Mouse (Mus musculus) heart, postnatal 0 days (tissue): Measurements from ENCODE around the gene Slc40a1. TPM values are rescaled to one million over a fixed set of nuclear protein-coding genes. Genes with fewer than 3 reads are reported as not detected.

Source experiments
- ATAC-seq: fragments of 200-750 bp; cut with Nextera tagmentation; 2 replicates; pipeline ENCODE4 v1.8.0; 2017; ENCODE audit warnings: low read depth, moderate number of reproducible peaks, moderate library complexity; ENCODE audit not compliant: insufficient read depth
- DNase-seq: peaks from one replicate; pipeline ENCODE4 v3.0.0-alpha.2; 2016; ENCODE audit warnings: low spot score
- H3K27ac ChIP-seq: fragments of 300-500 bp; sonication (generic); 2 replicates; pipeline ENCODE4 v1.5.1; 2014; ENCODE audit warnings: low read depth, mild to moderate bottlenecking
- H3K27me3 ChIP-seq: fragments of 300-500 bp; sonication (generic); 2 replicates; pipeline ENCODE4 v1.6.1; 2014; ENCODE audit warnings: low read length, mixed read lengths; ENCODE audit not compliant: control insufficient read depth, insufficient read depth
- H3K36me3 ChIP-seq: fragments of 300-500 bp; sonication (generic); replicated peaks from 2 replicates; pipeline ENCODE4 v1.6.1; 2014; ENCODE audit warnings: low read length, mixed read lengths; ENCODE audit not compliant: control insufficient read depth, insufficient read depth
- H3K4me1 ChIP-seq: fragments of 300-500 bp; sonication (generic); 2 replicates; pipeline ENCODE4 v1.6.1; 2014; ENCODE audit warnings: antibody characterized with exemption; ENCODE audit not compliant: control insufficient read depth, insufficient read depth
- H3K4me2 ChIP-seq: fragments of 300-500 bp; sonication (generic); 2 replicates; pipeline ENCODE4 v1.6.1; 2014; ENCODE audit warnings: low read depth, mild to moderate bottlenecking, low read length, moderate library complexity
- H3K4me3 ChIP-seq: fragments of 300-500 bp; sonication (generic); 2 replicates; pipeline ENCODE4 v1.5.1; 2014; ENCODE audit warnings: low read depth, low read length
- H3K9ac ChIP-seq: fragments of 300-500 bp; sonication (generic); replicated peaks from 2 replicates; pipeline ENCODE4 v1.6.1; 2014; ENCODE audit warnings: low read depth, low read length, mixed read lengths
- H3K9me3 ChIP-seq: fragments of 300-500 bp; sonication (generic); replicated peaks from 2 replicates; pipeline ENCODE4 v1.6.1; 2016; ENCODE audit warnings: low read length; ENCODE audit not compliant: control insufficient read depth
- CTCF ChIP-seq: IDR thresholded peaks from 2 replicates; pipeline ENCODE4 v1.5.1; 2016; ENCODE audit warnings: antibody characterized with exemption, control low read depth, low read depth
- EP300 ChIP-seq: IDR thresholded peaks from 2 replicates; pipeline ENCODE4 v1.6.1; 2016; ENCODE audit warnings: antibody characterized with exemption, low read depth
- WGBS: fragments of 180-500 bp; shearing (Covaris S2); extraction: QIAGEN DNeasy Blood & Tissue Kit; methylation state at CpG from one replicate; pipeline ENCODE4 v1.1.7; 2014; 5-methylcytosine and 5-hydroxymethylcytosine counted together
- polyA plus RNA-seq: library from polyadenylated mRNA; unstranded; fragments of >200 nt; fragmentation: Nextera tagmentation; extraction: Ambion mirVana; gene quantifications from 2 replicates; pipeline ENCODE4 v1.2.1, GENCODE M21; 2015
- total RNA-seq: library from RNA; depleted of rRNA; stranded (reverse); fragments of >200 nt; gene quantifications from 2 replicates; pipeline ENCODE4 v1.2.3, GENCODE M21; 2014; ENCODE audit warnings: low replicate concordance

Gene Slc40a1
- total and polyA plus RNA-seq, 2 experiments from 2014 or later: 9.5 to 16.9 TPM

GRCm38 (mm10) chr1:45925500-45926392, 577 bp downstream of the Slc40a1 start:
- H3K27ac ChIP-seq: peak overlapping the region; percentile 3; the same call in 1 of the 2 replicates
- H3K36me3 ChIP-seq: no peaks in the 10 kb centered on the region
- DNase-seq (peak; percentile 79), ATAC-seq (peak; percentile 98)
- peak overlapping the region; percentile 93 for H3K4me2 ChIP-seq
- peak overlapping the region; percentile 76 for H3K4me3 ChIP-seq
- TF ChIP-seq EP300 (no peak), CTCF (no peak)
- no peaks in the 10 kb centered on the region for H3K9me3 ChIP-seq
- H3K4me1 ChIP-seq: no peaks in the 10 kb centered on the region
- under 1% methylated on average over 53 of the region's 53 CpGs for WGBS
- 0 out of 2 replicates have a peak, but pooled peaks cover 5% of the 10 kb centered on the region for H3K27me3 ChIP-seq
- H3K9ac ChIP-seq: peak overlapping the region; percentile 59

DNA sequence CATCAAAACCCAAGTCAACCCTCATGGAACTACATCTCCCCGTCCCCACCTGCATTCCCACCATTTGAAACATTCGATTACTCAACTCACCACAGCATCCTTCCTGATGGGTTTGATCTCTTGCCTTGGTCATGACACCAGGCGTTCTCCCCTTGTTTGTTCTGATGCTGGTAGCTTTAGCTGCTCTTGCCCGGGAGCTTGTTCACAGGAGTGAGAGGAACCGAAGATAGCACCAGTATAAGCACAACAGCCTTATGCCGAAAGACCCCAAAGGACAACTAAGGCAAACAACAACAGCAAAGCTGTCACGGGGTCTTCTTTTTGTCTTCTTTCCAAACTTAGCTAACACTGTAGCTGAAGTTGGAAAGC, 1.2 kb downstream of the Slc40a1 start:
- no peaks in the 10 kb centered on the region for H3K4me1 ChIP-seq
- TF ChIP-seq CTCF (no peak), EP300 (no peak)
- no peak overlapping the region for H3K27ac ChIP-seq
- H3K4me2 ChIP-seq: peak overlapping the region; percentile 93
- peak; percentile 14; the same call in 1 of the 2 replicates for ATAC-seq
- no peaks in the 10 kb centered on the region for H3K36me3 ChIP-seq
- peak overlapping the region; percentile 76 for H3K4me3 ChIP-seq
- DNase-seq: no peak
- H3K9me3 ChIP-seq: no peaks in the 10 kb centered on the region
- 7% methylated on average over 7 of the region's 7 CpGs for WGBS
- H3K9ac ChIP-seq: peak overlapping the region; percentile 59
- H3K27me3 ChIP-seq: 0 out of 2 replicates have a peak, but pooled peaks cover 5% of the 10 kb centered on the region

DNA sequence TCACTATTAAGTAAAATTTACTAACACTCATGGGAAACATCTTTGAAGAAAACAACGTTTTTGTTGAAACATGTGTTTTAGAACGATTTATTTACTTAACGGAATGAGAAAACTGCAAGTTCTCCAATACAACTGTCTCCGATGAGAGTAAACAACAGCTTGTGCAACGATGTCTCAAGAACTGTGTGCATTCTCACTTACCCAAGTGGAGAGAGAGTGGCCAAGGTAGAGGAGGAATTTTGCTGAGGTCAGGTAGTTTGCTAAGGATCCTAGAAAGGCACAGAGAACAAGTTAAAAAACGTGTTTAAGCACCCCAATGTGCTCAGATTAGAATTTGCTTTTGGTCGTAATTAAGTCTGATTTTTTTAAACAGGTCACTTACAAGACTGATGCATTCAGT, 1.8 kb downstream of the Slc40a1 start:
- TF ChIP-seq EP300 (no peak), CTCF (no peak)
- DNase-seq (no peak), ATAC-seq (no peak)
- no peaks in the 10 kb centered on the region for H3K4me1 ChIP-seq
- peak overlapping the region; percentile 76; the same call in 1 of the 2 replicates for H3K4me3 ChIP-seq
- WGBS: 72% methylated on average over 7 of the region's 7 CpGs
- no peak overlapping the region for H3K27ac ChIP-seq
- no peaks in the 10 kb centered on the region for H3K36me3 ChIP-seq
- H3K4me2 ChIP-seq: peak overlapping the region; percentile 93; the same call in 1 of the 2 replicates
- H3K9me3 ChIP-seq: no peaks in the 10 kb centered on the region
- H3K27me3 ChIP-seq: 0 out of 2 replicates have a peak, but pooled peaks cover 5% of the 10 kb centered on the region
- no peak overlapping the region for H3K9ac ChIP-seq

DNA sequence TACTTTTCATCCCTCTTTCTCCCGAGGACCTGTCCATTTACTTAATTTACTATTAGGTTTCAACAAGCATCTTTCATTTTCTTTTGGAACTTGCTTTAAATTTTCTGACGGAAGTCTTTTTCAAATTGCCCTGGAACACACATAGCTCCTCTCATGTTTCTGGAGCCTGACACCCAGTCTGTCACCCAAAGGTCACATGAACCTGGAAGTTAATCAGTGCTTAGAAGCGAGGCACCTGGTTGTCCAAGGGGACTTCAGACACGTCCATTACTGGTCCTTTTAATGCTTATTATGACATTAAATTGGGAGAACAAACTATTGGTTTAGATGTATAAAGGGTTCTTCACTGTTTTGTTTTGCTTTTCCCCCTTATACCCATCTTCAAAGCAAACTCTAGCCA, 3.0 kb downstream of the Slc40a1 start:
- ATAC-seq (no peak), DNase-seq (no peak)
- Histone ChIP-seq H3K4me3 (no peak overlapping the region), H3K27ac (no peak overlapping the region), H3K36me3 (no peaks in the 10 kb centered on the region), H3K9ac (no peak overlapping the region), H3K4me2 (no peak overlapping the region), H3K27me3 (0 out of 2 replicates have a peak, but pooled peaks cover 5% of the 10 kb centered on the region), H3K4me1 (no peaks in the 10 kb centered on the region), H3K9me3 (no peaks in the 10 kb centered on the region)
- 76% methylated on average over 4 of the region's 4 CpGs for WGBS
- TF ChIP-seq EP300 (no peak), CTCF (no peak)

DNA sequence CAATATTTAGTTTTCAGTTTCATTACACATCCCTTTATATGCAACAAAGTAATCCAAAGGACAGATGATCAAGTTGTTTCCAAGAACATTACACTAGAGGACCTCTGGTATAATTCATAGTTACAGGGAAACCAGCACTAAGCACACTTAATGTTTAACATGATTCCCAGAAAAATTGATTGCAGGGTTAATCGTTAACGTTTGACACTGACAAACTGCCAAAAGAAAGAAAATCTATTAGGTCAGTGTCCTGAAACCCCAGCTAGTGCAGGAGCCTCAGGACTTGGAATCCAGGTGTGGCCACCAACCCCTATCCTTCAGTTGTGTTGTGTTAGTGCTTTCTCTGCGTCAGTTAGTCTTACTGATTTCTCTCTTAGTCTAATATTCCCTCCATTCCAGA, 5.6 kb downstream of the Slc40a1 start:
- ATAC-seq (no peak), DNase-seq (no peak)
- WGBS: 85% methylated on average over 3 of the region's 3 CpGs
- Histone ChIP-seq H3K4me3 (no peak overlapping the region), H3K27ac (no peak overlapping the region), H3K9ac (no peak overlapping the region), H3K9me3 (no peaks in the 10 kb centered on the region), H3K27me3 (no peaks in the 10 kb centered on the region), H3K4me1 (no peaks in the 10 kb centered on the region; the same call in 1 of the 2 replicates), H3K4me2 (no peak overlapping the region), H3K36me3 (no peaks in the 10 kb centered on the region)
- no peak for TF ChIP-seq EP300
- TF ChIP-seq CTCF: no peak
